Mouse (Mus musculus) bone marrow, adult 2 months (tissue): ENCODE data around the gene Mindy4.

ENCODE experiments used
- CTCF ChIP-seq: fragments of 200-500 bp; IDR thresholded peaks from 2 replicates; pipeline ENCODE4 v1.5.1; 2011; ENCODE audit warnings: low read length, control low read depth; ENCODE audit not compliant: control insufficient read depth, insufficient read depth
- POLR2A ChIP-seq: fragments of 200-500 bp; IDR thresholded peaks from 2 replicates; pipeline ENCODE4 v1.6.1; 2011; ENCODE audit warnings: low read depth, mild to moderate bottlenecking, control low read depth, low read length, borderline replicate concordance; ENCODE audit not compliant: control insufficient read depth

DNA sequence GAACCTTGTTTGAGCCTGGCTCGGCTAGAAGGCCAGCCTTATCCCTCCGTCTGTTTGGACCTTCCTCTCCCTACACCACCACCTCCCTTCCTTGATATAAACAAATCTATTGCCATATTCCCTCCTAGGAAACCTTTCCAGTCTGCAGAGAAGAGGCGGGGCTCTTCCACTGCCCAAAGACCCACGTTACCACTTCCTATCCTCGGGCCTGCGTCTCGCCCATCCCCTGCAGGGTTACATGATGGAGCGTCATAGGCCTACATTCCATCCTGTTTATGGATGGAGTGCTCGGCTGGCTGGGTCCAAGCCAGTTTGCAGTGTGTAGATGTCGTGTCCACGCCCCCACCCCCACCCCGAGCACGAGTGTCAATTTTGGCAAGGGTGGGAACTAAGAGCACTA, 124.1 kb downstream of the Mindy4 start:
- TF ChIP-seq CTCF (no peak), POLR2A (no peak)
